Mouse (Mus musculus) MEL (cell line): ENCODE measurements at regions not wholly inside any gene's neighbourhood (a gene's known extent, or its start where the extent isn't known, plus 50 kb on each side); places are given as distances from the start of the nearest gene placed in this dataset.
A peak's percentile ranks its signal among the peaks of the same experiment; 100 is the strongest.

ENCODE experiments used
- DNase-seq: peaks from one replicate; pipeline ENCODE4 v3.0.0; 2011; ENCODE audit warnings: low read depth, low spot score
- H3K27ac ChIP-seq: 2 replicates; pipeline ENCODE4 v1.5.1; 2012; ENCODE audit warnings: low read depth, mild to moderate bottlenecking, control low read depth, low read length, moderate library complexity; ENCODE audit not compliant: control insufficient read depth
- H3K27me3 ChIP-seq, 2 experiments: fragments of 150-350 bp in 1 of 2; sonication (generic) in 1 of 2; 2 replicates each; pipeline ENCODE4 v1.6.1; 2012; ENCODE audit warnings: low read length in 2 of 2, mild to moderate bottlenecking in 2 of 2, improper control_type of control experiment in 1 of 2, moderate library complexity in 1 of 2; ENCODE audit not compliant: insufficient read depth in 2 of 2, control insufficient read depth in 1 of 2
- H3K36me3 ChIP-seq, 2 experiments: 2 replicates each; pipeline ENCODE4 v1.6.1; 2012 to 2014; ENCODE audit warnings: low read length in 2 of 2, improper control_type of control experiment in 1 of 2, inconsistent platforms in 1 of 2, mild to moderate bottlenecking in 1 of 2; ENCODE audit not compliant: insufficient read depth in 2 of 2, control insufficient read depth in 1 of 2
- H3K4me1 ChIP-seq, 2 experiments: fragments of 150-350 bp in 1 of 2; sonication (generic) in 1 of 2; 2 replicates each; pipeline ENCODE4 v1.6.1; 2012; ENCODE audit warnings: low read length in 2 of 2, improper control_type of control experiment in 1 of 2, mild to moderate bottlenecking in 1 of 2; ENCODE audit not compliant: insufficient read depth in 2 of 2, control insufficient read depth in 1 of 2
- H3K4me3 ChIP-seq, 2 experiments: fragments of 150-350 bp in 1 of 2; sonication (generic) in 1 of 2; 2 replicates each; pipeline ENCODE4 v1.5.1; 2012; ENCODE audit warnings: low read depth in 2 of 2, low read length in 2 of 2, mild to moderate bottlenecking in 2 of 2, moderate library complexity in 2 of 2, control low read depth in 1 of 2, improper control_type of control experiment in 1 of 2; ENCODE audit not compliant: control insufficient read depth in 1 of 2, insufficient read depth in 1 of 2
- H3K79me2 ChIP-seq: 2 replicates; pipeline ENCODE4 v1.6.1; 2012; ENCODE audit warnings: mild to moderate bottlenecking, low read length, moderate library complexity; ENCODE audit not compliant: control insufficient read depth, poor library complexity, insufficient read depth
- H3K9ac ChIP-seq: 2 replicates; pipeline ENCODE4 v1.6.1; 2012; ENCODE audit warnings: low read depth, mild to moderate bottlenecking, control low read depth, low read length, moderate library complexity; ENCODE audit not compliant: control insufficient read depth, poor library complexity, severe bottlenecking
- H3K9me3 ChIP-seq: fragments of 150-350 bp; sonication (generic); replicated peaks from 2 replicates; pipeline ENCODE4 v1.6.1; 2012; ENCODE audit warnings: mild to moderate bottlenecking, low read length, improper control_type of control experiment, moderate library complexity; ENCODE audit not compliant: insufficient read depth
- CHD2 ChIP-seq: IDR thresholded peaks from 2 replicates; pipeline ENCODE4 v1.6.1; 2011; ENCODE audit warnings: low read length, improper control_type of control experiment
- CTCF ChIP-seq, 3 experiments: IDR thresholded peaks in 2 of 3; conservative IDR thresholded peaks in 1 of 3; 2 replicates each; pipeline ENCODE4 v1.5.1; 2011 to 2012; ENCODE audit warnings: low read length in 3 of 3, low read depth in 2 of 3, mild to moderate bottlenecking in 2 of 3, improper control_type of control experiment in 1 of 3, inconsistent platforms in 1 of 3, mixed read lengths in 1 of 3, moderate library complexity in 1 of 3; ENCODE audit not compliant: control insufficient read depth in 1 of 3, insufficient read depth in 1 of 3, poor library complexity in 1 of 3, severe bottlenecking in 1 of 3
- EP300 ChIP-seq, 2 experiments: IDR thresholded peaks; 2 replicates each; pipeline ENCODE4 v1.6.1; 2011; ENCODE audit warnings: improper control_type of control experiment in 2 of 2, low read length in 2 of 2, low read depth in 1 of 2, mild to moderate bottlenecking in 1 of 2
- ETS1 ChIP-seq: IDR thresholded peaks from 2 replicates; pipeline ENCODE4 v1.6.1; 2012; ENCODE audit warnings: low read depth, mild to moderate bottlenecking, inconsistent platforms, low read length, improper control_type of control experiment, moderate library complexity
- JUND ChIP-seq: IDR thresholded peaks from 2 replicates; pipeline ENCODE4 v1.6.1; 2011; ENCODE audit warnings: low read depth, mild to moderate bottlenecking, improper control_type of control experiment, low read length
- KAT2A ChIP-seq: conservative IDR thresholded peaks from 2 replicates; pipeline ENCODE4 v1.6.1; 2012; ENCODE audit warnings: low read depth, low read length, improper control_type of control experiment, inconsistent platforms
- MAX ChIP-seq: IDR thresholded peaks from 2 replicates; pipeline ENCODE4 v1.6.1; 2011; ENCODE audit warnings: low read length, improper control_type of control experiment
- MEF2A ChIP-seq: IDR thresholded peaks from 2 replicates; pipeline ENCODE4 v1.6.1; 2014; ENCODE audit warnings: low read depth, mild to moderate bottlenecking, inconsistent platforms, low read length, improper control_type of control experiment; ENCODE audit not compliant: poor library complexity, insufficient replicate concordance, severe bottlenecking; ENCODE audit errors: extremely low read depth
- MXI1 ChIP-seq: IDR thresholded peaks from 2 replicates; pipeline ENCODE4 v1.6.1; 2011; ENCODE audit warnings: mild to moderate bottlenecking, low read depth, low read length, improper control_type of control experiment
- MYB ChIP-seq: IDR thresholded peaks from 2 replicates; pipeline ENCODE4 v1.6.1; 2011; ENCODE audit warnings: mild to moderate bottlenecking, low read depth, low read length, improper control_type of control experiment
- MYC ChIP-seq: IDR thresholded peaks from 2 replicates; pipeline ENCODE4 v1.6.1; 2011; ENCODE audit warnings: low read depth, mild to moderate bottlenecking, low read length, improper control_type of control experiment, moderate library complexity
- POLR2AphosphoS5 ChIP-seq: IDR thresholded peaks from 2 replicates; pipeline ENCODE4 v1.6.1; 2012; ENCODE audit warnings: low read depth, borderline replicate concordance, mild to moderate bottlenecking, inconsistent platforms, low read length, moderate library complexity, mixed read lengths
- RAD21 ChIP-seq: IDR thresholded peaks from 2 replicates; pipeline ENCODE4 v1.6.1; 2011; ENCODE audit warnings: mild to moderate bottlenecking, low read depth, low read length, improper control_type of control experiment
- SIN3A ChIP-seq: IDR thresholded peaks from 2 replicates; pipeline ENCODE4 v1.6.1; 2012; ENCODE audit warnings: low read length, improper control_type of control experiment, inconsistent platforms
- SMC3 ChIP-seq: IDR thresholded peaks from 2 replicates; pipeline ENCODE4 v1.6.1; 2011; ENCODE audit warnings: low read depth, low read length, improper control_type of control experiment
- TAL1 ChIP-seq: IDR thresholded peaks from 2 replicates; pipeline ENCODE4 v1.6.1; 2012; ENCODE audit warnings: mild to moderate bottlenecking, inconsistent platforms, low read length, moderate library complexity, mixed read lengths
- UBTF ChIP-seq: IDR thresholded peaks from 2 replicates; pipeline ENCODE4 v1.6.1; 2012; ENCODE audit warnings: low read depth, mild to moderate bottlenecking, inconsistent platforms, low read length, improper control_type of control experiment, moderate library complexity, borderline replicate concordance; ENCODE audit not compliant: insufficient read depth
- USF1 ChIP-seq: IDR thresholded peaks from 2 replicates; pipeline ENCODE4 v1.6.1; 2014; ENCODE audit warnings: low read depth, mild to moderate bottlenecking, inconsistent platforms, low read length, improper control_type of control experiment, moderate library complexity
- USF2 ChIP-seq, 2 experiments: IDR thresholded peaks; 2 replicates each; pipeline ENCODE4 v1.6.1; 2011 to 2012; ENCODE audit warnings: improper control_type of control experiment in 2 of 2, low read length in 2 of 2, borderline replicate concordance in 1 of 2, inconsistent platforms in 1 of 2, low read depth in 1 of 2, mild to moderate bottlenecking in 1 of 2; ENCODE audit not compliant: insufficient read depth in 1 of 2
- ZC3H11A ChIP-seq: IDR thresholded peaks from 2 replicates; pipeline ENCODE4 v1.6.1; 2012; ENCODE audit warnings: low read depth, mild to moderate bottlenecking, inconsistent platforms, low read length, improper control_type of control experiment
- ZKSCAN1 ChIP-seq: IDR thresholded peaks from 2 replicates; pipeline ENCODE4 v1.6.1; 2012; ENCODE audit warnings: low read depth, mild to moderate bottlenecking, inconsistent platforms, low read length, improper control_type of control experiment, moderate library complexity
- ZNF384 ChIP-seq: IDR thresholded peaks from 2 replicates; pipeline ENCODE4 v1.6.1; 2012; ENCODE audit warnings: low read depth, mild to moderate bottlenecking, inconsistent platforms, low read length, improper control_type of control experiment

- TF ChIP-seq CHD2 (no peak), TAL1 (no peak)
Observed at GRCm38 (mm10) chr1:151075541-151075940, 82.3 kb upstream of the Hmcn1 start (continued).

- Histone ChIP-seq H3K79me2 (no peaks in the 10 kb centered on the region), H3K9ac (peak overlapping the region; percentile 54), H3K4me1 (peaks cover 16 to 20% of the 10 kb centered on the region in 2 experiments), H3K4me3 (peak overlapping the region; percentile 44 to 52), H3K36me3 (peaks cover 0 to 13% of the 10 kb centered on the region in 2 experiments; a peak in 2 of 4 replicates), H3K27ac (peak overlapping the region; percentile 91), H3K9me3 (no peaks in the 10 kb centered on the region), H3K27me3 (no peaks in the 10 kb centered on the region)
- DNase-seq = peak; percentile 84
- TF ChIP-seq SIN3A (peak; percentile 63), SMC3 (peak; percentile 93), KAT2A (no peak), MAX (peak; percentile 54; the same call in 1 of the 2 replicates), JUND (no peak), RAD21 (peak; percentile 86), POLR2AphosphoS5 (no peak), MYC (0 out of 2 replicates have a peak, but pooled peaks have one; percentile 55), ZKSCAN1 (no peak), ZNF384 (no peak), ETS1 (peak; percentile 58; the same call in 1 of the 2 replicates), USF1 (no peak), USF2 (IDR thresholded peaks at IDR 0.05; ENCODE audit: borderline replicate concordance in 1 of 2, insufficient read depth in 1 of 2, low read depth in 1 of 2, low read length in 2 of 2) (no peak), UBTF (no peak), CTCF (IDR thresholded peaks at IDR 0.05 in 2 of 3, conservative IDR thresholded peaks at IDR 0.05 in 1 of 3; ENCODE audit: control insufficient read depth in 1 of 3, insufficient read depth in 1 of 3, low read depth in 2 of 3, low read length in 3 of 3, poor library complexity in 1 of 3, severe bottlenecking in 1 of 3) (peak; percentile 82 to 85 (median 83)), EP300 (IDR thresholded peaks at IDR 0.05; ENCODE audit: low read depth in 1 of 2, low read length in 2 of 2) (0 out of 4 replicates have a peak, but pooled peaks of 1 of the 2 experiments have one; percentile 20), MEF2A (no peak), ZC3H11A (peak; percentile 89), MYB (no peak), MXI1 (no peak)
Observed at GRCm38 (mm10) chr1:151078909-151079522, 85.8 kb upstream of the Hmcn1 start.
